Mouse (Mus musculus) layer of hippocampus, postnatal 10 days (tissue): ENCODE results near the gene Scaf8. TPM values are rescaled to one million over a fixed set of nuclear protein-coding genes. Genes with fewer than 3 reads are reported as not detected.
A peak's percentile ranks its signal among the peaks of the same experiment; 100 is the strongest.
"Not testable (repeated sequence)": the region's sequence is repeated elsewhere in the genome, so short reads cannot be mapped to it uniquely, and the experiment has no call there.

Experiments
- DNase-seq, 2 experiments: peaks; one replicate each; pipeline ENCODE4 v3.0.0; 2021; ENCODE audit warnings: low spot score in 2 of 2
- long read RNA-seq: library from polyadenylated mRNA; stranded (forward); transcript quantifications from one replicate; pipeline ENCODE4 v2.0.0, GENCODE M21; 2023
- total RNA-seq, 2 experiments: library from RNA; stranded (reverse); gene quantifications; 2 replicates each; pipeline ENCODE4 v1.2.3; 2021

Gene Scaf8
- 10 to 100 TPM; 58.0 to 60.2 TPM for total RNA-seq
- long read RNA-seq, partial matches to known transcripts = 4 of 12 reads
- long read RNA-seq, other reads (novel, unspliced or antisense) = 8 of 12 reads

- peak; percentile 96 to 97 for DNase-seq
These were observed at the start of gene Scaf8 for GRCm38 (mm10) chr17:3114720-3115379. Gene Scaf8, plus strand, starts transcription at chr17:3114972.

GRCm38 (mm10) chr17:3075166-3075872 lies 39.5 kb upstream of the Scaf8 start:
- DNase-seq = no peak

GRCm38 (mm10) chr17:3075873-3076245 lies 38.9 kb upstream of the Scaf8 start:
- DNase-seq = no peak

- DNase-seq = not testable (repeated sequence)
These were observed 36.8 kb upstream of the Scaf8 start for GRCm38 (mm10) chr17:3077936-3078335.

GRCm38 (mm10) chr17:3080587-3081349 lies 34.0 kb upstream of the Scaf8 start:
- not testable (repeated sequence) for DNase-seq

GRCm38 (mm10) chr17:3081512-3082100 lies 33.2 kb upstream of the Scaf8 start:
- DNase-seq = peak; percentile 83 to 90

GRCm38 (mm10) chr17:3082125-3082755 lies 32.5 kb upstream of the Scaf8 start:
- DNase-seq = peak in 1 of 2 experiments; percentile 61

- peak; percentile 59 to 72 for DNase-seq
These were observed 31.7 kb upstream of the Scaf8 start for GRCm38 (mm10) chr17:3082756-3083749.

- peak; percentile 95 for DNase-seq
These were observed 30.8 kb upstream of the Scaf8 start for GRCm38 (mm10) chr17:3083886-3084550.

- DNase-seq = peak; percentile 86 to 90
These were observed 30.2 kb upstream of the Scaf8 start for GRCm38 (mm10) chr17:3084551-3084930.

GRCm38 (mm10) chr17:3085152-3085551 lies 29.6 kb upstream of the Scaf8 start:
- no peak for DNase-seq

- no peak for DNase-seq
These were observed 22.1 kb upstream of the Scaf8 start for GRCm38 (mm10) chr17:3092682-3093081.

- not testable (repeated sequence) for DNase-seq
These were observed 15.5 kb upstream of the Scaf8 start for GRCm38 (mm10) chr17:3099273-3099672.

- DNase-seq = peak in 1 of 2 experiments; percentile 47
These were observed 12.2 kb upstream of the Scaf8 start for GRCm38 (mm10) chr17:3102336-3103165.

GRCm38 (mm10) chr17:3104154-3104931 lies 10.4 kb upstream of the Scaf8 start:
- no peak for DNase-seq

GRCm38 (mm10) chr17:3105022-3105421 lies 9.8 kb upstream of the Scaf8 start:
- no peak for DNase-seq

GRCm38 (mm10) chr17:3113737-3114357 lies 925 bp upstream of the Scaf8 start:
- no peak for DNase-seq
